Mouse (Mus musculus) kidney, postnatal 4 days (tissue): ENCODE measurements at regions not wholly inside any gene's neighbourhood (a gene's known extent, or its start where the extent isn't known, plus 50 kb on each side); places are given as distances from the start of the nearest gene placed in this dataset.

Experiments
- DNase-seq, 2 experiments: peaks; one replicate each; pipeline ENCODE4 v3.0.0; 2021; ENCODE audit warnings: mixed read lengths in 2 of 2

DNA sequence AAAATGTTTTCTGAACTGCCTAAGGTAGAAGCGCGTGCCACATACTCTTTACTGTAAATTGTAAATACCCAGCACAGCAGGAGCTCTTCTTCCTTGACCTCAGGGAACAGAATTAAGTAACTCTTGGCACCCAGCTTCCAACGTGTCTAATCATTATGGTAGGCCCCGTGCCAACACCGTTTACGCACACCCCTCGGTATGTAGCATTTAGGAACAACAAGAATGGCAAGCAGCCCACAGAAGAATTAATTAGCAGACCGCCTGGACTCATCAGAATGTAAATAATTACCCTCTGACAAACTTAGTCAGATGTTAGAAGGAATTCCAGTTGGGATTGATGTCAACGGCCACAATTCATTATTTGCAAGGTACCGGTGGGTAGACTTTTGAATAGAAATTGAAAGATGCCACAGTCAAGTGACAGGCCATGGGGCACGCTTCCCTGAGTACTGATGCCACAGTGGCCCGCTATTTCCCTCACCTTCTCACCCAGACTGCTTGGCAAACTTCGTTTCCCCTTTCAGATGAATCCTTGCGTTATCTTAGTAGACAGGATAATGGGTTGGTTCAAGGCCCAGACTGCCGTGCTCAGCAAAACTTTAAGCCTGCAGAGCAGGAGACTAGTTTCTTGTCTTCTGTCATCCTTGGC lies 81.2 kb upstream of the Galnt5 start:
- peak in 1 of 2 experiments; percentile 17 for DNase-seq

DNA sequence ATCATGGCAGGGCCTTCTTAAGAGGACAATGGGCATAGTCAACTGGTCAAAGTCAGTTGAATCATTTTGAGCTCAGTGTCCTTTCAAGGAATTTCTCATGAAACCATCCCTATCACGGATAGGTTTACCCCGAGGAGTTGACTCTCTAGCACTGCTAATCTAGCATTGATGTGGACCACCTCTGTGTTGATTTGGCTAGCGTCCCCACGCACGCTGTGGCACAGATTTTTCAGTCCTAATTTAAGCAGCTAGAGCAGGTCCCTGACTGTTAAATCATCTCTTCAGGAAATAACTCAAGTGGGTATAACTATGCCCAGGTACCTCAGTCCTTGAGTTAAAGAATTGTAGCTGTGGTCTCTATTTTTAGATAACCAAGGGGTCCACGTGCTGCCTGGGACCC lies 80.0 kb upstream of the Galnt5 start:
- DNase-seq, result no peak

DNA sequence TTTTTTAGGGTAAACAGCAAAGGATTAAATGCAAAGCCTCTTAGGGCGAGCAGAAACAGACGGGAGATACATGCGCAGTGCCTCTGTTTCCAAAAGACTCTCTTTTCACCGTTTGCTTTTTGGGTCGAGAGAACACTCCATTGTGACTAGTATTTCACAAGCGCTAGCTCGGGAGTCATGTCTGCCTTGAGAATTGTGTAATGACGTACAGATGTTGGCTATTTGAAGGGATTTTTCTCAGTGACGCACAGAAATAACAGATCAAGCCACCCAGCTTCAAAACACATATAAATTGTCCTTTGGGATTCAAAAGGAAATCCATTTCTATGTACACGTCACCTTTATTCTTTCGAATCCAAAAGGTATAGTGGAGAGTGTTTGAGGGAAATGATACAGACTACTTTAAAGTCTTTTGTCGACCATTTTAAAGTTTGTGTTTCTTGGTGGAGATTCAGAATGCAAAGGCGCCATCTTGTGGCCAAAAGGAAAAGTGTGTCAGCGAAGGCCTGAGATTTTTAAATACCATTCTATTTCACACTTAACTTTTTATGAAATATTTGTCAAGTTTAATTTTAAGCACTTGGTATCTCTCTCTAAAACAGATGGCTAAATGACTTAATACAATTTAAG lies 78.5 kb upstream of the Galnt5 start:
- DNase-seq, result peak; percentile 61 to 62

DNA sequence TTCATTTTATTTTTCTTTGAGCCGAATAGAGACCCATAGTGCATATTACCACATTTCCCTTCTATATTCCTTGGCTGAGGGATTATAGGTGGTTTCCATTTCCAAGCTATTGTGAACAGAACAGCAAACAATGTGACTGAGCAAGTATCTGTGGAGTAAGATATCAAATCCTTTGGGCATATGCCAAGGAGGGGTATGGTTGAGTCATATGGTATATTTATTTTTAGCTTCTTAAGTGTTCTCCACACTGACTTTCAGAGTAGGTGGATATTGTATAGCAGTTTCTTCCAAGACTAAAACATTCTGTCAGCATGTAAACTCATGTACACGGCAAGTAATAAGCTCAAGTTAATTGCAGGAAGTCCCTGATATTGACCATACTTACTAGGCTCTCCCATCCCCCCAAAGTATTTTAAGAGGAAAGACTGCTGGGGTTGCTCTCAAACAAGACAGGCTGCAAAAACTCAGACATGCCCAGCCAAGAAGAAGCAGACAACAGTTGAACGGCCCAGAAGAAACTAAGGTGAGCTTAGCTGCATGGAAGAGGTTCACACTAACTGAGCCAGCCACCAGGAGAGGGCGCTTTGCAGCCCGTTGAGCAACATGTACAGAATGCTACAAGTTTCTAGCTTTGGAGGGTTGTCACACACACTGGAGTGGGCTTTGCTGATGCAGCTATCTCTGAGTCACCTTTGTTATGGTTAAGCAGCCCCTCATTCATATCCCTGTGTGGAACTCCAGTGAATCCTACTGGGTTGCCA lies 63.4 kb upstream of the Galnt5 start:
- peak; percentile 12 to 14 for DNase-seq
